Mouse (Mus musculus): ENCODE measurements around the gene Tmem252. TPM values are rescaled to one million over a fixed set of nuclear protein-coding genes. Genes with fewer than 3 reads are reported as not detected.

Tmem252 gene
- 1.3 and 1.7 TPM in 2 replicates for polyA plus RNA-seq (2016; fragmentation: Nextera tagmentation; extraction: Ambion mirVana)

DNA sequence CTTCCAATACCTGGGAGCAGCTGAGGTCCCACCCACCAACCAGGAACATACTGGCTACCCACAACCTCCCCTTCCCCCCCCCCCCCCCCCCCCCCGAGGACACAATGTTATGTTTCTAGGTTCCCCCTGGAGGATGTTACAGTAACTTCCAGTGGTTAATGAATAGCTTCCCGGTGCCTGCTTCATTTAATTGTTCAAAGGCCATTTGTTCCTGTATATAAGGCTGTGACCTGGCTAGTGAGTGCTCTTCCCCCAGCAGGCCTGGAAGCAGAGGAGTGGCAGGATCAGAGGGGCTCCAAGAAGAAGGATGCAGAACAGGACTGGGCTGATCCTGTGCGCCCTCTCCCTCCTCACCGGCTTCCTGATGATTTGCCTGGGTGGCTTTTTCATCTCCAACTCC lies at the start of gene Tmem252:
Gene Tmem252 (plus strand): TSS at position 247 of the 400 bp plus-strand sequence.
- Histone ChIP-seq H3K4me2 (replicated peaks) (no peak within 1 kb of the TSS), H3K36me3 (no peaks in the 10 kb centered on the region), H3K9ac (no peak within 1 kb of the TSS), H3K4me3 (no peak within 1 kb of the TSS), H3K4me1 (no peaks in the 10 kb centered on the region), H3K9me3 (replicated peaks) (no peaks in the 10 kb centered on the region), H3K27me3 (no peaks in the 10 kb centered on the region), H3K27ac (no peak within 1 kb of the TSS)
- 45% methylated on average over 4 of the region's 4 CpGs for WGBS
- no peak for ATAC-seq (ENCODE audit: low FRiP score)

GRCm38 (mm10) chr19:24628049-24628448 lies 45.8 kb upstream of the Tmem252 start:
- Histone ChIP-seq H3K27ac (no peak overlapping the region), H3K9ac (no peak overlapping the region), H3K4me1 (no peaks in the 10 kb centered on the region), H3K4me3 (no peak overlapping the region), H3K36me3 (no peaks in the 10 kb centered on the region), H3K27me3 (no peaks in the 10 kb centered on the region), H3K9me3 (replicated peaks) (no peaks in the 10 kb centered on the region), H3K4me2 (replicated peaks) (no peak overlapping the region)
- 89% methylated on average over 4 of the region's 4 CpGs for WGBS
- ATAC-seq (ENCODE audit: low FRiP score): no peak

- 84% methylated on average over 3 of the region's 3 CpGs for WGBS
Observed at GRCm38 (mm10) chr19:24633008-24633407, 40.8 kb upstream of the Tmem252 start.

GRCm38 (mm10) chr19:24634602-24635001 lies 39.2 kb upstream of the Tmem252 start:
- Histone ChIP-seq H3K4me1 (no peaks in the 10 kb centered on the region), H3K9ac (no peak overlapping the region), H3K27ac (no peak overlapping the region), H3K4me2 (replicated peaks) (no peak overlapping the region), H3K27me3 (no peaks in the 10 kb centered on the region), H3K9me3 (replicated peaks) (no peaks in the 10 kb centered on the region), H3K4me3 (no peak overlapping the region), H3K36me3 (no peaks in the 10 kb centered on the region)
- ATAC-seq (ENCODE audit: low FRiP score): no peak
- 10% methylated on average over 7 of the region's 7 CpGs for WGBS

More at GRCm38 (mm10) chr19:24633008-24633407, 40.8 kb upstream of the Tmem252 start:
- Histone ChIP-seq H3K4me3 (no peak overlapping the region), H3K27ac (no peak overlapping the region), H3K4me1 (no peaks in the 10 kb centered on the region), H3K27me3 (no peaks in the 10 kb centered on the region), H3K9ac (no peak overlapping the region), H3K36me3 (no peaks in the 10 kb centered on the region), H3K4me2 (replicated peaks) (no peak overlapping the region), H3K9me3 (replicated peaks) (no peaks in the 10 kb centered on the region)
- ATAC-seq (ENCODE audit: low FRiP score): no peak

DNA sequence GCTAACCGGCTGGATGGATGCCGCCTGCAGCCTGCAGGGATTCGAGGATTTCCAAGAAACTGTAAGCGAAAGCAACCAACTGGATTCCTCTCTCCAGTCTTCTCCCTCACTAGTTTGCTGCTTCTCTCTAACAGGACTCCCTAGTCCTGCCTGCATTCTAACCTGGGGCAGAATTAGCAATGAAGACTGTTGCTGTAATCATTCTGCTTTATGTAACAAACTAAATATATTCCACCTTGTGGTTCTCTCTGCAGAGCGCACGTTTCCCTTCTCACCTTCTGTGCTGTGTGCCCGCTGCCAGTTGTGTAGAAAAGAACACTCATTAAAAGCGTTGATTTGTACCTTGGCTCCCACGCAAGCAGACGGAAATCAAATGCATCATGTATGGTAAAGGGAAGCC lies 37.2 kb upstream of the Tmem252 start:
- Histone ChIP-seq H3K4me2 (replicated peaks) (no peak overlapping the region), H3K9me3 (replicated peaks) (no peaks in the 10 kb centered on the region), H3K27ac (no peak overlapping the region), H3K4me3 (no peak overlapping the region), H3K27me3 (no peaks in the 10 kb centered on the region), H3K4me1 (no peaks in the 10 kb centered on the region), H3K36me3 (no peaks in the 10 kb centered on the region), H3K9ac (no peak overlapping the region)
- WGBS: 88% methylated on average over 10 of the region's 10 CpGs
- no peak for ATAC-seq (ENCODE audit: low FRiP score)

- Histone ChIP-seq H3K4me2 (replicated peaks) (no peak overlapping the region), H3K4me3 (no peak overlapping the region), H3K36me3 (no peaks in the 10 kb centered on the region), H3K9ac (no peak overlapping the region), H3K27me3 (no peaks in the 10 kb centered on the region), H3K4me1 (no peaks in the 10 kb centered on the region), H3K27ac (no peak overlapping the region), H3K9me3 (replicated peaks) (no peaks in the 10 kb centered on the region)
- 93% methylated on average over 6 of the region's 6 CpGs for WGBS
- ATAC-seq (ENCODE audit: low FRiP score): no peak
Observed at GRCm38 (mm10) chr19:24637988-24638387, 35.8 kb upstream of the Tmem252 start.

- Histone ChIP-seq H3K4me3 (no peak overlapping the region), H3K4me1 (no peaks in the 10 kb centered on the region), H3K9ac (no peak overlapping the region), H3K27ac (no peak overlapping the region), H3K4me2 (replicated peaks) (no peak overlapping the region), H3K27me3 (no peaks in the 10 kb centered on the region), H3K36me3 (no peaks in the 10 kb centered on the region), H3K9me3 (replicated peaks) (no peaks in the 10 kb centered on the region)
- 88% methylated on average over 6 of the region's 6 CpGs for WGBS
- ATAC-seq (ENCODE audit: low FRiP score): no peak
Observed at GRCm38 (mm10) chr19:24640982-24641381, 32.8 kb upstream of the Tmem252 start.

GRCm38 (mm10) chr19:24644971-24645370 lies 28.8 kb upstream of the Tmem252 start:
- ATAC-seq (ENCODE audit: low FRiP score): no peak
- Histone ChIP-seq H3K9me3 (replicated peaks) (no peaks in the 10 kb centered on the region), H3K4me1 (no peaks in the 10 kb centered on the region), H3K27me3 (no peaks in the 10 kb centered on the region), H3K36me3 (no peaks in the 10 kb centered on the region), H3K4me2 (replicated peaks) (no peak overlapping the region), H3K27ac (no peak overlapping the region), H3K4me3 (no peak overlapping the region), H3K9ac (no peak overlapping the region)
- WGBS: 79% methylated on average over 10 of the region's 10 CpGs

- H3K27ac ChIP-seq: no peak overlapping the region
- no peak overlapping the region for H3K9ac ChIP-seq
- no peak overlapping the region for H3K4me3 ChIP-seq
- no peaks in the 10 kb centered on the region for H3K4me1 ChIP-seq
- 78% methylated on average over 8 of the region's 8 CpGs for WGBS
- H3K4me2 ChIP-seq (replicated peaks): no peak overlapping the region
- H3K9me3 ChIP-seq (replicated peaks): no peaks in the 10 kb centered on the region
- no peak for ATAC-seq (ENCODE audit: low FRiP score)
- H3K36me3 ChIP-seq: no peaks in the 10 kb centered on the region
- no peaks in the 10 kb centered on the region for H3K27me3 ChIP-seq
Observed at GRCm38 (mm10) chr19:24646162-24646829, 27.5 kb upstream of the Tmem252 start.

DNA sequence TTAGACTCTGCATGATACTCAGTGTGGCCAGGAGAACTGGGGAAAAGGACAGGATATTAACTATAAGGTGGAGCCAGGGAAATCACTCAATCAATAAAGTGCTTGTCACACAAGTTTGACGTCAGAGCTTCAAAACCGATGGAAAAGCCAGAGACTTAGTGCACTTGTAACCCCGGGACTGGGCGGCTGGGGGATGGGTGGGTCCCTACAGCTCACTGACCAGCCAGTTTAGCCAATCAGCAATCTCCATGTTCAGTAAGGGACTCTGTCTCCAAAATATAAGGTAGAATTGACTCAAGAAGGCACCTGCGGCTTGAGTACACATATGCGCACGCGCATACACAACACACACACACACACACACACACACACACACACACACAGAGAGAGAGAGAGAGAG lies 25.8 kb upstream of the Tmem252 start:
- Histone ChIP-seq H3K4me2 (replicated peaks) (no peak overlapping the region), H3K9ac (no peak overlapping the region), H3K9me3 (replicated peaks) (no peaks in the 10 kb centered on the region), H3K27me3 (no peaks in the 10 kb centered on the region), H3K27ac (no peak overlapping the region), H3K36me3 (no peaks in the 10 kb centered on the region), H3K4me3 (no peak overlapping the region), H3K4me1 (0 out of 2 replicates have a peak, but pooled peaks cover 3% of the 10 kb centered on the region)
- 81% methylated on average over 8 of the region's 8 CpGs for WGBS
- ATAC-seq (ENCODE audit: low FRiP score): no peak

DNA sequence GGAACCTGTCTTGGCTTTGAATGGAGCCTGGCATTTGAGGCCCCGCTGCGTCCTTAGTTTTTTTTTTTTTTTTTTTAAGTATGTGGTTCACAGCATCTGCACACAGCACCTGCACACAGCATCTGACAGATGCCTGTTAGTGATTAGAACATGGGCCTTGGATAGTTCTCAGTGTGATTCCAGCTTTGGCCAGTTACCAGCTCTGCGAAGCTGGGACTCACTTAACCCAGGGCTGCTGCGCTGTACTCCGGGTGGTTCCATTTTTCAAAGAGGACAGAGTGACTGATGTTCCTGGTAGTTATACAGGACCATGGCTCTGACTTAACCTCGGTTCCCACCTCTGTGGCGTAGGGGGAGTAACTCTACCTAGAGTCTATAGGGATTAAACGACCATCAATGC lies 23.4 kb upstream of the Tmem252 start:
- no peak overlapping the region for H3K4me3 ChIP-seq
- H3K9me3 ChIP-seq (replicated peaks): no peaks in the 10 kb centered on the region
- 0 out of 2 replicates have a peak, but pooled peaks cover 3% of the 10 kb centered on the region for H3K4me1 ChIP-seq
- no peak overlapping the region for H3K4me2 ChIP-seq (replicated peaks)
- WGBS: 71% methylated on average over 8 of the region's 8 CpGs
- no peak overlapping the region for H3K27ac ChIP-seq
- no peak overlapping the region for H3K9ac ChIP-seq
- H3K27me3 ChIP-seq: no peaks in the 10 kb centered on the region
- no peak for ATAC-seq (ENCODE audit: low FRiP score)
- H3K36me3 ChIP-seq: no peaks in the 10 kb centered on the region

- no peaks in the 10 kb centered on the region for H3K27me3 ChIP-seq
- 53% methylated on average over 2 of the region's 2 CpGs for WGBS
- ATAC-seq (ENCODE audit: low FRiP score): no peak
- H3K9ac ChIP-seq: no peak overlapping the region
- H3K27ac ChIP-seq: no peak overlapping the region
- 0 out of 2 replicates have a peak, but pooled peaks cover 3% of the 10 kb centered on the region for H3K4me1 ChIP-seq
- no peak overlapping the region for H3K4me3 ChIP-seq
- no peak overlapping the region for H3K4me2 ChIP-seq (replicated peaks)
- no peaks in the 10 kb centered on the region for H3K9me3 ChIP-seq (replicated peaks)
- H3K36me3 ChIP-seq: no peaks in the 10 kb centered on the region
Observed at GRCm38 (mm10) chr19:24651595-24651994, 22.2 kb upstream of the Tmem252 start.

DNA sequence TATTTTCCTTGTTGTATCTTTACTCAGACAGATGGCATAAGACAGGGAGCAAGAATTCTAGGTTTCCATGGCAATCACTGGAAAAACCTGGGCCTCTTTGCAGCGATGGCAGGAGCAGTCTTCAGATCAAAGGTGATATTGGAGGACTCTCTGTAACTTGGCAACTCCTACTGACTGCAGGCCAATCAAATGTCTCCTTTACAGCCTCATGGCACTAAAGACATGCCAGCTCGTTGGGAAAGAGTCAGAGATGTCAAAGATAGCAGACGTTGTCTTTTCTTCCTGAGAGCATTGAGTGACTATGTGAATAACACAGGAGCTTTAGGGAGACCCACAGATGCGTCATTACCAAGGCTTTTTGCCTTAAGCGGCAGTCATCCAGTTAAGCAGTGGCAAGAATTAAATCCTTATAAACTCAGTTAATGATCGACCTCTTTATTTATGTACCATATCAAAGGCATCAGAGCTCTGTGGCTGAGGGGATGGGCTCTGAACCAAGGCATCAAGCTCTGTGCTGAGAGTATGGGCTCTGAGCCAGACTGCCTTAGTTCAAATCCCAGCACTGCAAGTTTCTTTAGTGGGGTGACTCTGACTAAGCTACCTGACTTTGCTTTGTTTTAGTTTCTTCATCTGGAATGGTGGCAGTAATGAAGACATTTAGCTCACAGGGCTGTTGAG lies 21.3 kb upstream of the Tmem252 start:
- H3K9ac ChIP-seq: no peak overlapping the region
- no peak overlapping the region for H3K4me2 ChIP-seq (replicated peaks)
- H3K27me3 ChIP-seq: no peaks in the 10 kb centered on the region
- H3K9me3 ChIP-seq (replicated peaks): no peaks in the 10 kb centered on the region
- ATAC-seq (ENCODE audit: low FRiP score): no peak
- H3K36me3 ChIP-seq: no peaks in the 10 kb centered on the region
- no peak overlapping the region for H3K27ac ChIP-seq
- H3K4me1 ChIP-seq: 0 out of 2 replicates have a peak, but pooled peaks cover 3% of the 10 kb centered on the region
- WGBS: 56% methylated on average over 6 of the region's 6 CpGs
- no peak overlapping the region for H3K4me3 ChIP-seq

Data from hindbrain, embryonic 12.5 days (tissue).